Mouse (Mus musculus): ENCODE measurements around the gene Rbms3.

GRCm38 (mm10) chr9:117172526-117172925 is 457.2 kb downstream of the Rbms3 start:
- no peak for TF ChIP-seq EP300 (IDR thresholded peaks at IDR 0.05; ENCODE audit: insufficient read depth, low read depth, low read length)
- no peak for TF ChIP-seq POLR2A (IDR thresholded peaks at IDR 0.05; ENCODE audit: insufficient read depth, low read depth, low read length)
- no peak for TF ChIP-seq CTCF (IDR thresholded peaks at IDR 0.05)
